Mouse (Mus musculus): ENCODE data around the gene Gm14406. TPM values are rescaled to one million over a fixed set of nuclear protein-coding genes. Genes with fewer than 3 reads are reported as not detected.

Gm14406 gene
- polyA plus RNA-seq, 1 experiment from 2014 or later, result not detected

Other genes with a start within 250 kb of the Gm14406 start
- gene Gm14418, start 179.9 kb downstream of the Gm14406 start, polyA plus RNA-seq (2015; fragmentation: Nextera tagmentation; extraction: Ambion mirVana), result 9.6 and 13.4 TPM in 2 replicates
- 7.8 and 10.1 TPM in 2 replicates for gene Zfp970, start 113.5 kb downstream of the Gm14406 start, polyA plus RNA-seq (2015; fragmentation: Nextera tagmentation; extraction: Ambion mirVana)
- 3.1 and 3.4 TPM in 2 replicates for gene Gm14403, start 80.0 kb downstream of the Gm14406 start, polyA plus RNA-seq (2015; fragmentation: Nextera tagmentation; extraction: Ambion mirVana)
- 7.1 and 7.7 TPM in 2 replicates for gene Gm14322, start 181.1 kb upstream of the Gm14406 start, polyA plus RNA-seq (2015; fragmentation: Nextera tagmentation; extraction: Ambion mirVana)